13 mouse cellular contexts compared by ENCODE assay signal in genomic region chr4:89351474-89351873, GRCm38 (mm10). TPM values are rescaled to one million over a fixed set of nuclear protein-coding genes. Genes with fewer than 3 reads are reported as not detected.
DNase-seq lines count a peak whose midpoint lies in the region; ATAC-seq and TF ChIP-seq lines count a peak whose summit lies in the region.
"Had no signal": no experiment of that assay in that cellular context is flagged by ENCODE, and none has a peak within 500 bp of the region (broad histone marks: within the 10 kb centered on the region; RNA-seq: fewer than 3 reads in every experiment).

No protein-coding gene starts in this region.

- no peak overlapping the region for H3K9ac ChIP-seq in lung, postnatal 0 days (replicated peaks; ENCODE audit: low read depth)
- H3K9ac ChIP-seq in stomach, embryonic 16.5 days (ENCODE audit: low read length), result no peak overlapping the region
- H3K9ac ChIP-seq in liver, embryonic 11.5 days (ENCODE audit: low read depth, low read length), result no peak overlapping the region
- H3K9ac ChIP-seq: liver, embryonic 15.5 days had no signal

- TF ChIP-seq EP300 in lung, postnatal 0 days (IDR thresholded peaks at IDR 0.05), result no peak

- WGBS in lung, postnatal 0 days, result 14% methylated on average over 5 of the region's 5 CpGs
- 45% methylated on average over 5 of the region's 5 CpGs for WGBS in embryonic facial prominence, embryonic 10.5 days
- 16% methylated on average over 5 of the region's 5 CpGs for WGBS in stomach, embryonic 16.5 days
- WGBS in midbrain, embryonic 10.5 days, result 47% methylated on average over 5 of the region's 5 CpGs
- WGBS in liver, embryonic 11.5 days, result 34% methylated on average over 5 of the region's 5 CpGs

- H3K27ac ChIP-seq in lung, postnatal 0 days (ENCODE audit: low read length), result no peak overlapping the region
- H3K27ac ChIP-seq in embryonic facial prominence, embryonic 10.5 days (replicated peaks), result no peak overlapping the region
- peak overlapping the region; percentile 34; the same call in 1 of the 2 replicates for H3K27ac ChIP-seq in stomach, embryonic 16.5 days (ENCODE audit: low read length)
- no peak overlapping the region for H3K27ac ChIP-seq in midbrain, embryonic 10.5 days (replicated peaks)
- no peak overlapping the region for H3K27ac ChIP-seq in liver, embryonic 11.5 days (ENCODE audit: low read depth, low read length)
- H3K27ac ChIP-seq: heart, adult 2 months; liver, embryonic 15.5 days had no signal

- no peak for TF ChIP-seq CTCF in lung, postnatal 0 days (IDR thresholded peaks at IDR 0.05)
- TF ChIP-seq CTCF in G1E (IDR thresholded peaks at IDR 0.05; ENCODE audit: low read depth, low read length), result no peak

- no peak for ATAC-seq in lung, postnatal 0 days
- peak; percentile 43 for ATAC-seq in G1E (ENCODE audit: extremely low read depth, insufficient number of reproducible peaks, low FRiP score, poor library complexity, severe bottlenecking)
- ATAC-seq in stomach, embryonic 16.5 days (ENCODE audit: insufficient read depth, low FRiP score), result peak; percentile 37; the same call in 1 of the 2 replicates
- no peak for ATAC-seq in liver, embryonic 11.5 days (replicated peaks; ENCODE audit: low FRiP score)

- no peaks in the 10 kb centered on the region for H3K27me3 ChIP-seq in lung, postnatal 0 days (replicated peaks; ENCODE audit: insufficient read depth, low read length)
- no peaks in the 10 kb centered on the region for H3K27me3 ChIP-seq in G1E (ENCODE audit: insufficient read depth, low read length)
- no peaks in the 10 kb centered on the region for H3K27me3 ChIP-seq in embryonic facial prominence, embryonic 10.5 days (replicated peaks; ENCODE audit: low read depth, poor library complexity, severe bottlenecking)
- no peaks in the 10 kb centered on the region for H3K27me3 ChIP-seq in stomach, embryonic 16.5 days (ENCODE audit: control insufficient read depth, insufficient read depth, low read length)
- no peaks in the 10 kb centered on the region for H3K27me3 ChIP-seq in midbrain, embryonic 10.5 days (ENCODE audit: low read depth, poor library complexity, severe bottlenecking)
- no peaks in the 10 kb centered on the region for H3K27me3 ChIP-seq in liver, embryonic 11.5 days (replicated peaks; ENCODE audit: control insufficient read depth, insufficient read depth, low read length)
- H3K27me3 ChIP-seq: liver, embryonic 15.5 days had no signal

- DNase-seq in lung, postnatal 0 days (ENCODE audit: low spot score), result peak; percentile 17
- no peak for DNase-seq in lung, postnatal 14 days
- no peak for DNase-seq in G1E (ENCODE audit: low spot score)
- DNase-seq in embryonic facial prominence, embryonic 10.5 days (ENCODE audit: low spot score), result peak; percentile 19
- no peak for DNase-seq in midbrain, embryonic 10.5 days (ENCODE audit: low spot score)
- DNase-seq in spleen, postnatal 4 days (ENCODE audit: low spot score in 2 of 2), result no peak
- DNase-seq in liver, embryonic 11.5 days (ENCODE audit: low spot score), result no peak
- DNase-seq: cerebellum, adult 2 months; heart, adult 2 months; layer of hippocampus, adult 9-11 months had no signal

- no peak overlapping the region for H3K4me3 ChIP-seq in lung, postnatal 0 days (ENCODE audit: low read depth, low read length)
- H3K4me3 ChIP-seq in G1E (ENCODE audit: low read depth, low read length), result no peak overlapping the region
- H3K4me3 ChIP-seq in embryonic facial prominence, embryonic 10.5 days, result no peak overlapping the region
- H3K4me3 ChIP-seq in stomach, embryonic 16.5 days (replicated peaks; ENCODE audit: low read length), result no peak overlapping the region
- no peak overlapping the region for H3K4me3 ChIP-seq in midbrain, embryonic 10.5 days
- H3K4me3 ChIP-seq in liver, embryonic 11.5 days (ENCODE audit: low read depth, low read length), result no peak overlapping the region
- H3K4me3 ChIP-seq: heart, adult 2 months; liver, embryonic 15.5 days; myocyte had no signal

- no peaks in the 10 kb centered on the region for H3K4me1 ChIP-seq in lung, postnatal 0 days (ENCODE audit: insufficient read depth, low read depth, low read length)
- H3K4me1 ChIP-seq in G1E (ENCODE audit: insufficient read depth, low read depth, low read length), result no peaks in the 10 kb centered on the region
- H3K4me1 ChIP-seq in embryonic facial prominence, embryonic 10.5 days, result peaks cover 3% of the 10 kb centered on the region
- H3K4me1 ChIP-seq in stomach, embryonic 16.5 days (ENCODE audit: control insufficient read depth, insufficient read depth, low read length), result no peaks in the 10 kb centered on the region
- no peaks in the 10 kb centered on the region for H3K4me1 ChIP-seq in midbrain, embryonic 10.5 days
- no peaks in the 10 kb centered on the region for H3K4me1 ChIP-seq in liver, embryonic 11.5 days (replicated peaks; ENCODE audit: control insufficient read depth, insufficient read depth, low read length)
- H3K4me1 ChIP-seq: liver, embryonic 15.5 days had no signal

- no peaks in the 10 kb centered on the region for H3K36me3 ChIP-seq in lung, postnatal 0 days (ENCODE audit: insufficient read depth, low read length)
- no peaks in the 10 kb centered on the region for H3K36me3 ChIP-seq in G1E (replicated peaks)
- no peaks in the 10 kb centered on the region for H3K36me3 ChIP-seq in embryonic facial prominence, embryonic 10.5 days (replicated peaks)
- H3K36me3 ChIP-seq in stomach, embryonic 16.5 days (ENCODE audit: control insufficient read depth, insufficient read depth, low read length), result no peaks in the 10 kb centered on the region
- H3K36me3 ChIP-seq in midbrain, embryonic 10.5 days, result no peaks in the 10 kb centered on the region
- no peaks in the 10 kb centered on the region for H3K36me3 ChIP-seq in liver, embryonic 11.5 days (ENCODE audit: control insufficient read depth, insufficient read depth, low read length)
- H3K36me3 ChIP-seq: liver, embryonic 15.5 days had no signal

- no peak overlapping the region for H3K4me2 ChIP-seq in lung, postnatal 0 days (replicated peaks; ENCODE audit: low read depth, low read length)
- no peak overlapping the region for H3K4me2 ChIP-seq in stomach, embryonic 16.5 days (ENCODE audit: low read depth, low read length)
- no peak overlapping the region for H3K4me2 ChIP-seq in liver, embryonic 11.5 days
- H3K4me2 ChIP-seq: liver, embryonic 15.5 days had no signal

- no peaks in the 10 kb centered on the region for H3K9me3 ChIP-seq in lung, postnatal 0 days (ENCODE audit: low read length)
- H3K9me3 ChIP-seq in G1E (replicated peaks), result peaks cover 20% of the 10 kb centered on the region
- H3K9me3 ChIP-seq in embryonic facial prominence, embryonic 10.5 days, result no peaks in the 10 kb centered on the region
- H3K9me3 ChIP-seq in stomach, embryonic 16.5 days (replicated peaks; ENCODE audit: control insufficient read depth, low read length), result no peaks in the 10 kb centered on the region
- H3K9me3 ChIP-seq in midbrain, embryonic 10.5 days (replicated peaks), result no peaks in the 10 kb centered on the region
- no peaks in the 10 kb centered on the region for H3K9me3 ChIP-seq in liver, embryonic 11.5 days (ENCODE audit: control insufficient read depth, low read length)
- H3K9me3 ChIP-seq: liver, embryonic 15.5 days had no signal

RNA-seq across cellular contexts. Expression of gene Cdkn2b, which starts 40.6 kb away (rescaled TPM):
- polyA plus RNA-seq in lung, postnatal 0 days (2015; fragmentation: Nextera tagmentation; extraction: Ambion mirVana), result 92.2 and 108 TPM in 2 replicates
- total RNA-seq in G1E (2014; fragmentation: Nextera tagmentation) (0.53 TPM in 1 of 2 replicates, not detected in the other), G1E (2017) (0.23 and 0.33 TPM in 2 replicates)
- polyA plus RNA-seq in G1E (2012), result not detected in 2 replicates
- 0.88 and 1.2 TPM in 2 replicates for polyA plus RNA-seq in embryonic facial prominence, embryonic 10.5 days (2016; fragmentation: Nextera tagmentation; extraction: Ambion mirVana)
- polyA plus RNA-seq in stomach, embryonic 16.5 days (2015; fragmentation: Nextera tagmentation; extraction: Ambion mirVana), result 11.6 TPM in 2 replicates
- polyA plus RNA-seq in midbrain, embryonic 10.5 days (2016; fragmentation: Nextera tagmentation; extraction: Ambion mirVana), result 0.09 and 0.19 TPM in 2 replicates
- 0.30 and 0.71 TPM in 2 replicates for polyA plus RNA-seq in liver, embryonic 11.5 days (2014; fragmentation: Nextera tagmentation; extraction: Ambion mirVana)
- polyA plus RNA-seq: liver, embryonic 15.5 days; myocyte had no signal

RNA-seq across cellular contexts. Expression of gene Cdkn2a, which starts 57.0 kb away (rescaled TPM):
- polyA plus RNA-seq in lung, postnatal 0 days (2015; fragmentation: Nextera tagmentation; extraction: Ambion mirVana), result not detected in 2 replicates
- total RNA-seq in G1E (2014; fragmentation: Nextera tagmentation) (not detected in 2 replicates), G1E (2017) (not detected in 2 replicates)
- polyA plus RNA-seq in G1E (2012), result not detected in 2 replicates
- not detected in 2 replicates for polyA plus RNA-seq in embryonic facial prominence, embryonic 10.5 days (2016; fragmentation: Nextera tagmentation; extraction: Ambion mirVana)
- not detected in 2 replicates for polyA plus RNA-seq in stomach, embryonic 16.5 days (2015; fragmentation: Nextera tagmentation; extraction: Ambion mirVana)
- polyA plus RNA-seq in midbrain, embryonic 10.5 days (2016; fragmentation: Nextera tagmentation; extraction: Ambion mirVana), result not detected in 2 replicates
- not detected in 2 replicates for polyA plus RNA-seq in liver, embryonic 11.5 days (2014; fragmentation: Nextera tagmentation; extraction: Ambion mirVana)
- total RNA-seq: heart, adult 2 months had no signal
- polyA plus RNA-seq: cerebellum, adult 2 months; liver, embryonic 15.5 days; myocyte had no signal

Comparison
In these comparisons a context has a peak if more than half of its experiments do, and no peak if none do; other contexts are left out.
1. DNase-seq: peak in lung, postnatal 0 days (single experiment) and embryonic facial prominence, embryonic 10.5 days (single experiment); none in lung, postnatal 14 days (single experiment), G1E (single experiment), midbrain, embryonic 10.5 days (single experiment), spleen, postnatal 4 days (0 of 2) and liver, embryonic 11.5 days (single experiment).
2. ATAC-seq: peak in G1E (single experiment) and stomach, embryonic 16.5 days (single experiment); none in lung, postnatal 0 days (single experiment) and liver, embryonic 11.5 days (single experiment).